Mouse (Mus musculus) adrenal gland (tissue): ENCODE data around the gene Cd7.

Source experiments
- intact Hi-C: fragments of 180-260 bp; cut with DNase I; formaldehyde crosslinking; loops from one replicate; pipeline ENCODE4 v1.15.1; 2025

Cd7 gene

GRCm38 (mm10) chr11:121049840-121050239 lies 10.6 kb upstream of the Cd7 start:
- intact Hi-C loops, result loop anchor here (5.0 to 10.0 kb wide), 2 partner anchors 33 to 145 kb away; no protein-coding TSS in a partner anchor

- intact Hi-C loops, result loop anchor here (10.0 kb wide), 1 partner anchor 143 kb away; no protein-coding TSS in a partner anchor
Measured at GRCm38 (mm10) chr11:121047826-121048399, 8.7 kb upstream of the Cd7 start.

- intact Hi-C loops, result loop anchor here (10.0 kb wide), 1 partner anchor 140 kb away; no protein-coding TSS in a partner anchor
Measured at GRCm38 (mm10) chr11:121045286-121045685, 6.1 kb upstream of the Cd7 start.

GRCm38 (mm10) chr11:121043025-121043424 lies 3.8 kb upstream of the Cd7 start:
- intact Hi-C loops, result loop anchor here (10.0 kb wide), 1 partner anchor 138 kb away; no protein-coding TSS in a partner anchor

- intact Hi-C loops, result loop anchor here (10.0 kb wide), 1 partner anchor 138 kb away; no protein-coding TSS in a partner anchor
Measured at GRCm38 (mm10) chr11:121042480-121042879, 3.3 kb upstream of the Cd7 start.

GRCm38 (mm10) chr11:121041636-121042035 lies 2.4 kb upstream of the Cd7 start:
- intact Hi-C loops, result loop anchor here (2.0 to 10.0 kb wide), 2 partner anchors 25 to 137 kb away; no protein-coding TSS in a partner anchor

GRCm38 (mm10) chr11:121041212-121041611 lies 2.0 kb upstream of the Cd7 start:
- intact Hi-C loops, result loop anchor here (2.0 to 10.0 kb wide), 2 partner anchors 24 to 136 kb away; no protein-coding TSS in a partner anchor

- intact Hi-C loops, result no loop called here
Measured at GRCm38 (mm10) chr11:121038366-121039240, 615 bp downstream of the Cd7 start.

GRCm38 (mm10) chr11:121033118-121033517 lies 6.1 kb downstream of the Cd7 start:
- intact Hi-C loops, result no loop called here

- intact Hi-C loops, result no loop called here
Measured at GRCm38 (mm10) chr11:121027259-121027658, 12.0 kb downstream of the Cd7 start.

- intact Hi-C loops, result no loop called here
Measured at GRCm38 (mm10) chr11:121024163-121024562, 15.1 kb downstream of the Cd7 start.

GRCm38 (mm10) chr11:121019501-121019900 lies 19.7 kb downstream of the Cd7 start:
- intact Hi-C loops, result loop anchor here (5.0 kb wide), 2 partner anchors 33 to 108 kb away; no protein-coding TSS in a partner anchor

- intact Hi-C loops, result loop anchor here (2.0 to 5.0 kb wide), 3 partner anchors 23 to 110 kb away; no protein-coding TSS in a partner anchor
Measured at GRCm38 (mm10) chr11:121017703-121018102, 21.5 kb downstream of the Cd7 start.

- intact Hi-C loops, result loop anchor here (5.0 kb wide), 2 partner anchors 37 to 112 kb away; no protein-coding TSS in a partner anchor
Measured at GRCm38 (mm10) chr11:121015472-121015871, 23.7 kb downstream of the Cd7 start.

GRCm38 (mm10) chr11:121014896-121015300 lies 24.3 kb downstream of the Cd7 start:
- intact Hi-C loops, result loop anchor here (5.0 kb wide), 2 partner anchors 37 to 112 kb away; no protein-coding TSS in a partner anchor

GRCm38 (mm10) chr11:121013656-121014055 lies 25.6 kb downstream of the Cd7 start:
- intact Hi-C loops, result no loop called here

- intact Hi-C loops, result no loop called here
Measured at GRCm38 (mm10) chr11:121010044-121010755, 29.0 kb downstream of the Cd7 start.

- intact Hi-C loops, result no loop called here
Measured at GRCm38 (mm10) chr11:121006184-121006583, 33.0 kb downstream of the Cd7 start.

GRCm38 (mm10) chr11:121004281-121004680 lies 34.9 kb downstream of the Cd7 start:
- intact Hi-C loops, result no loop called here

GRCm38 (mm10) chr11:121001966-121002365 lies 37.3 kb downstream of the Cd7 start:
- intact Hi-C loops, result no loop called here

GRCm38 (mm10) chr11:120994741-120995140 lies 44.5 kb downstream of the Cd7 start:
- intact Hi-C loops, result no loop called here
